Mouse (Mus musculus) natural killer cell, adult 2 months (primary cell): ENCODE data around the gene Rfk.
A peak's percentile ranks its signal among the peaks of the same experiment; 100 is the strongest.

Experiments used
- DNase-seq, 2 experiments: peaks; one replicate each; pipeline ENCODE4 v3.0.0; 2022; ENCODE audit warnings: low spot score in 2 of 2

Rfk gene

GRCm38 (mm10) chr19:17393841-17394591 is at the start of gene Rfk:
Gene Rfk, plus strand, starts transcription at chr19:17394043.
- DNase-seq: peak; percentile 88 to 92

GRCm38 (mm10) chr19:17344881-17345280 is 49.0 kb upstream of the Rfk start:
- DNase-seq: no peak

GRCm38 (mm10) chr19:17346716-17347474 is 46.9 kb upstream of the Rfk start:
- DNase-seq: no peak

DNA sequence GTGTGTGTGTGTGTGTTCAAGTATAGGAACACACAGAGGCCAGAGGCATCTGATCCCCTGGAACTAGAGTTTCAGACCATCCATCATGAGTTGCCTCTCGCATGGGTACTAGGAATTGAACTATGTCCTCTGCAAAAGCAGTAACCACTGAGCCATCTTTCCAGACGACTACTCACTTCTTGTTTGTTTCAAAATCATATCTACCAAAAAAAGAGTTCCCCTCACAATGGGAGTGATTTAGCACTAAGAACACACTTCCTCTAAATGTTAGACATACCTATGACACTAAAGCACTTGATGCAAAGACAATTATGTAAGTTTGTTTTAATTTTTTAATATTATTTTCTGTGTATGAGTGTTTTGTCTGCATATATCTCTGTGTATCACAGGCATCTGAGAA is 46.0 kb upstream of the Rfk start:
- DNase-seq: no peak

- DNase-seq: no peak
Measured at GRCm38 (mm10) chr19:17353727-17354126, 40.1 kb upstream of the Rfk start.

GRCm38 (mm10) chr19:17354362-17354761 is 39.5 kb upstream of the Rfk start:
- no peak for DNase-seq

GRCm38 (mm10) chr19:17354797-17355196 is 39.0 kb upstream of the Rfk start:
- DNase-seq: no peak

DNA sequence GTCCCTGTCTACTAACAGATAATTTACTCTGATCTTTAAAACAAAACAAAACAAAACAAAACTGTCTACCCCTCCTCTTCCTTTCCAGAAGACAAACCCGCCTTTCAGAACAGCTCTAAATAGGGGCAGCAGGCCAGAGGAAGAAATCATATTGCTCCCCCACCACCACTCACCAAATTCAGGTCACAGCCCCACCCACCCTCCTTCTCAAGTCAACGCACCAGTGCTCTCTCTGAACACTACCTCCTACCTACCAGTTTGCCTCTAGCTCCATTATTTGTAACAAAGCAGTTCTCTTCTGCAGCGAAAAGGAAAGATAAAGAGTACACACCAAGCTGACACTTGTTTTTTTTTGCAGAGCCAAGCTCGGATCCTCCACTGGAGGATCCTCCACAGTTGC is 38.5 kb upstream of the Rfk start:
- peak in 1 of 2 experiments; percentile 36 for DNase-seq

- peak; percentile 45 to 70 for DNase-seq
Measured at GRCm38 (mm10) chr19:17355950-17356867, 37.6 kb upstream of the Rfk start.

DNA sequence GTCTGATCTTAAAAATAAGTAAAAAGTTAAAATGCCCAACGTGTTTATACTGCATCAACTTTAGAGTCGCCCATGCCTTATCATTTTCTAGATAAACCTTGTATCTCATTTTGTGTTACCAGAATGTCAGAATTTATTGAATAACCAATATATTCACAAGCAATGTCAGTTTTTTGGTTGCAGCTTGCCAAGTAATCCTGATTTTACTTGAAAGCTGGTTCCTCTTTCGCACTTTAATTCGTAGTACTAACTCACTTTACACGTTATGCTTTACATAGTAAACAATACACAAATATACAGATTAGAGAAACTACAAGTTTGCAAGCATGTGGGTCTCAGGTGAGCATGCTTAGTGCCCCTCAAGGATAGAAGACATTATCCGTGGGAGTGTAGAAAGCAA is 36.9 kb upstream of the Rfk start:
- DNase-seq: no peak

DNA sequence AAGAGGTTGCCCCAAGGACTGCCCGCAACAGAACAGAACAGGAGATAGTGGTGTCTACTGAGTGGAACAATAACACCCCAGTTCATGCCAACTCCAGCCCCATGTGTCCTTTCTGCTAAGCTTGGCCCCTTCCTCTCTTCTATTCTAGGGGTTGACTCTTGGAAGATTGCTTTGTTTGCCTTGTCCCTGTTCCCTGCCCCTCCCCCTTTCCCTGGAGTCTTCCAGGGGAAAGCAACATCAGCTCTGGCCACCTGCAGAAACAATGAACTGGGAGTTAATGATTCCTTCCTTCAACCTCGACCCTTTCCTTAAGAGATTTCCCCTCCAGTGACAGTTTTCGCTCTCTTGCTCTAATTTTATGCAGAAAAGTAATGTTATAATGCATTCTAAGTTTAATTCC is 36.5 kb upstream of the Rfk start:
- no peak for DNase-seq

DNA sequence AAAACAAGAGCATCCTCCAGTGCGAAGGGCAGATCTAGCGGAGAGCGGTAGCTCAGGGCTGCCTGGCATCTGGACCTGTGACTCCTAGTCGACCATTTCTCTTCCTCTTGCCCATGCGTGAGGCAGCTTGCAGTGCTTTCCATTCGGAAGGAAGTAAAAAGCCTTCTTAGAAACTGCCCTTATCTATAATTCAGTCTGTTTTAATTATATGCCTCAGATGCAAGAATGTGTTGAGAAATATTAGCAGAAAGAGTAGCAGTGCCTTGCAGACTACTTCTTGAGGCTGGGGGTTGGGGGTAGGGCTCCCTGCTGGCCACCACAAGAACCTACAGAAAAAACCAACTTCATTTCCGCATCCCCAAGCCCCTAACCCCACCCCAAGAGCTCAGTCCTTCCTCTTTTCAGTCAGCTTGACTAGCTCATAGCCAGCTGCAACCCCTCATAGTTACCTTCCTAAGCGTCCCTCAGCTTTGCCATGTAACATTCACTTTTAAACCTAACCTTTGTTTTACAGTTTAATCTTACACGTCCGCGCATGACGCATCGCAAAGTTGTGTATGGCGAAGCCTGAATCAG is 34.4 kb upstream of the Rfk start:
- peak in 1 of 2 experiments; percentile 21 for DNase-seq

- no peak for DNase-seq
Measured at GRCm38 (mm10) chr19:17361181-17361580, 32.7 kb upstream of the Rfk start.

DNA sequence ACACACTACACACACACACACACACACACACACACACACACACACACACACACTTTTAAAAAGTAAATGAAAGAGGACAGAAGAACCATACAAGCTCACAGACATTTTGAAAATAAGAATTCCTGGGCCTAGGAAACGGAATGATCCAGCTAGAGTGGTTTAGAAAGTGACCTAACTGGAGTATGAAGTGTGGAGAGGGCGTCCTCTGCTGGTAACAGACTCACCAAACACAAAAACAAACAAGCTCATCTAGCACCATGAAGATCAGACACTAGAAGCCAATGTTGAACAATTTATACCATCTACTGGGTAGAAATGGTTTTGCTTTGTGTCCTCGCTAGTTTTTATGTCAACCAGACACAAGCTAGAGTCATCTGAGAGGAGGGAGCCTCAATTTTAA is 29.1 kb upstream of the Rfk start:
- peak in 1 of 2 experiments; percentile 39 for DNase-seq

DNA sequence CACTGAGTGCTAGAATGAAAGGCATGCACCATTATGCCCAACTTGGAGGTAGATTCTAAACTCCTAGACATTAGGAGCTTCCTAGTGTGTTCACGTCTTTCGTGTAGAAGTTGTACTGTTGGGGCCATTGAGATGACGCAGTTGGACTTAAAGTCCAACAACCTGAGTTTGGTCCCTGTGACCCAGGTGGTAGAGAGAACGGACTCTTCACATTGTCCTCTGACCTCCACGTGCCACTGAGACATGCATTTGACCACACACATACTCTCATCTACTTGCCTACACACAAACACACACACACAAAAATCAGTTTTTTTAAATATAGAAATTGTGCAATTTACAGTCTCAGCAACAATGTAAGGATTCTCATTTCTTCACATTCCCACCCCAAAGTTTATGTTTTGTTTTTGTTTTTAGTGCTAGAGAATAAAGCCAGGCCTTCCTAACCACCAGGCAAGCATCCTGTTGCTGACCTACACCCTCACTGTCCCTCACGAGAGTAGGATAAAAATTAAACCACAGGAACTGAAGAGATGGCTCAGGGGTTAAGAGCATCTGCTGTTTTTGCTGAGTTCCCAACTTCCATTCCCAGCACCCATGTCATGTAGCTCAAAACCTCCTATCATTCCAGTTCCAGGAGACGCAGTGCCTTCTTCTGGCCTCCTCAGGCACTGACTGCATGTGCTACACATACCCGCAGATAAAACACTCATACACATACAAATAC is 27.3 kb upstream of the Rfk start:
- no peak for DNase-seq

- no peak for DNase-seq
Measured at GRCm38 (mm10) chr19:17368557-17368956, 25.3 kb upstream of the Rfk start.

- no peak for DNase-seq
Measured at GRCm38 (mm10) chr19:17369581-17369980, 24.3 kb upstream of the Rfk start.

DNA sequence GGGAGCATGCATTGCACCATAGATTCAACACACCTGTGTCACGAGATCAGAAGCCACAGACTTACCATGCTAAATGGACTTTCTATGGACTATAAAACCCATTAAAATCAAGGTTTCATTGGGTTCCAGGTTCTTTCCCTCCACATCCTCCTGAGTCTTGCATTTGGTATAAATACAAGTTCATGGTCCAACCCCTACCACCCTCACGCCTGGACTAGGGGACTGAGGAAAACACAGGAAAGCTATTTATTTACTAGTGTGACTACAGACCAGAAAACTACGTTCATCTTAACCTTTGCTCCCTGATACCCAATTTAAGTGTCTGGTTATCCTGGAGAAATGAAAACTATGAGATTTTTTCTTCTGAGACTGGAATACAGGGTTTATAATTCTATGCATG is 21.1 kb upstream of the Rfk start, which contains the start of gene Gcnt1:
Gene Gcnt1, minus strand, starts transcription at position 144 of the 400 bp plus-strand sequence.
- no peak for DNase-seq

DNA sequence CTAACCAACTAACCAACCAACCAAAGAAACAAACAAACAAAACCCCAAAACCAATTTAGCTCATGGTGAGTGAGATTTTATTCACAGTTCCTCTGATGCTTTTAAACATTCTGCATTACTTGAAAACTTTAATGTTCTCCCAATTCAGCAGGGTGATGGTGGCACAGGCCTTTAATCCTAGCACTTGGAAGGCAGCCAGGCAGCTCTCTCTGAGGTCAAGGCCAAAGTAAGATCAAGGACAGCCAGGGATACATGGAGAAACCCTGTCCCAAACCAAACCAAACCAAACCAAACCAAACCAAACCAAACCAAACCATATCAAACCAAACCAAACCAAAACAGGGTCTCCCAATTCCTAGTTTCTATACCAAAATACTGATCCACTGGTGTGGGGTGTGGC is 15.0 kb upstream of the Rfk start:
- DNase-seq: no peak

DNA sequence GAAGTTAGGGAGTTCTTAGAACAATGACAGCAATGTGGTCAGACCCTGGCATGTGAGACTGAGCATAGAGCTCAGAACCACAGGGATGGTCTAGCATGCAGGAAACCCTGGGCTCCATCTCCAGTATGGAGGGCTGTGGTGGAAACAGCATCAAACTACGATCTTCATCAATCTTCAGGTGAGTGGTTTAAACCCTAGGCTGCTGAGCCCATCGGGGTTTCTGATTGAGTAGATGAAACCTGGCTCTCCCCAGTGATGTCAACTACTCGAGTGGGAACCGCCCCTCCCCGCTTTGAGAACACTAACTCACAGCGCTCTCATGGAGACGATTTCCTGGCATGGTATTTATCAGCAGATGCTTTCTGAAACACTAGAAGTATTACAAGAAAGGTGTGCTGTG is 13.3 kb upstream of the Rfk start:
- no peak for DNase-seq

- peak in 1 of 2 experiments; percentile 16 for DNase-seq
Measured at GRCm38 (mm10) chr19:17382807-17383397, 10.9 kb upstream of the Rfk start.
